Mouse (Mus musculus) neural tube, embryonic 15.5 days (tissue): ENCODE data around the gene Ovch2. TPM values are rescaled to one million over a fixed set of nuclear protein-coding genes. Genes with fewer than 3 reads are reported as not detected.

Experiments
- ATAC-seq: fragments of 200-750 bp; cut with Nextera tagmentation; 2 replicates; pipeline ENCODE4 v1.8.0; 2017; ENCODE audit warnings: mild to moderate bottlenecking, moderate TSS enrichment, moderate library complexity; ENCODE audit not compliant: low FRiP score
- H3K27ac ChIP-seq: fragments of 300-500 bp; sonication (generic); replicated peaks from 2 replicates; pipeline ENCODE4 v1.5.1; 2015; ENCODE audit warnings: mild to moderate bottlenecking, inconsistent platforms
- H3K27me3 ChIP-seq: fragments of 300-500 bp; sonication (generic); replicated peaks from 2 replicates; pipeline ENCODE4 v1.6.1; 2015; ENCODE audit warnings: inconsistent platforms
- H3K36me3 ChIP-seq: fragments of 300-500 bp; sonication (generic); 2 replicates; pipeline ENCODE4 v1.6.1; 2015; ENCODE audit warnings: inconsistent platforms
- H3K4me1 ChIP-seq: fragments of 300-500 bp; sonication (generic); 2 replicates; pipeline ENCODE4 v1.6.1; 2015; ENCODE audit warnings: inconsistent platforms
- H3K4me2 ChIP-seq: fragments of 300-500 bp; sonication (generic); 2 replicates; pipeline ENCODE4 v1.6.1; 2015; ENCODE audit warnings: inconsistent platforms, mild to moderate bottlenecking, moderate library complexity
- H3K4me3 ChIP-seq: fragments of 300-500 bp; sonication (generic); replicated peaks from 2 replicates; pipeline ENCODE4 v1.5.1; 2015; ENCODE audit warnings: mild to moderate bottlenecking, inconsistent platforms
- H3K9ac ChIP-seq: fragments of 300-500 bp; sonication (generic); replicated peaks from 2 replicates; pipeline ENCODE4 v1.6.1; 2015; ENCODE audit warnings: mild to moderate bottlenecking, inconsistent platforms
- H3K9me3 ChIP-seq: fragments of 300-500 bp; sonication (generic); replicated peaks from 2 replicates; pipeline ENCODE4 v1.6.1; 2016; ENCODE audit warnings: inconsistent platforms
- WGBS: fragments of 180-500 bp; shearing (Covaris S2); methylation state at CpG from one replicate; pipeline ENCODE4 v1.1.7; 2015; ENCODE audit warnings: mixed read lengths; 5-methylcytosine and 5-hydroxymethylcytosine counted together
- polyA plus RNA-seq: library from polyadenylated mRNA; unstranded; fragments of >200 nt; fragmentation: Nextera tagmentation; extraction: Ambion mirVana; gene quantifications from 2 replicates; pipeline ENCODE4 v1.2.1, GENCODE M21; 2015

The Ovch2 gene
- polyA plus RNA-seq, 1 experiment from 2014 or later: not detected

DNA sequence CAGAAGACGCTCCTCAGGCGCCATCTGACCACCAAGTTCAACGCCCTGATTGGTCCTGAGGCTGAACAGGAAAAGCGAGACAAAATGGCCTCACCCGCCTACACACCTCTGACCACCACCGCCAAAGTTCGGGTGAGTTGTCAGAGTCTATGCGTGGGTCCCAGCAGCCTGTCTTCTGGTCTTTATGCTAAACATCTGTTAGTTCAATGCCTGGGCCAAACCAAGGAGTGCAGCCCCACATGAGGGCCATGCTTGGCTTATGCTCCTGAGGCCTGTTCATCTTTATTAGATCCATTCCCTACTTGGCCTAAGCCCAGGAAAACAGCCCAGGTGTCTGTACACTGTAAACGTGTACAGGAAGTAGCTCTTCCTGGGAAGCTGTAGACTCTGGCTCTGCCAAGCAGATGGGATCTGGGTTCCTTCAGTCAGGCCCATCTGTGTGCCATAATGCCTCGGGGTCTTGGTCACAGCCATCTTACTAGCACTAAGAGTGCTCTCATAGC, 58.0 kb downstream of the Ovch2 start:
- H3K27me3 ChIP-seq: no peaks in the 10 kb centered on the region
- no peaks in the 10 kb centered on the region for H3K9me3 ChIP-seq
- no peak for ATAC-seq
- H3K36me3 ChIP-seq: no peaks in the 10 kb centered on the region
- H3K4me1 ChIP-seq: no peaks in the 10 kb centered on the region
- H3K4me2 ChIP-seq: no peak overlapping the region
- no peak overlapping the region for H3K9ac ChIP-seq
- no peak overlapping the region for H3K4me3 ChIP-seq
- WGBS: 92% methylated on average over 10 of the region's 10 CpGs
- H3K27ac ChIP-seq: no peak overlapping the region

DNA sequence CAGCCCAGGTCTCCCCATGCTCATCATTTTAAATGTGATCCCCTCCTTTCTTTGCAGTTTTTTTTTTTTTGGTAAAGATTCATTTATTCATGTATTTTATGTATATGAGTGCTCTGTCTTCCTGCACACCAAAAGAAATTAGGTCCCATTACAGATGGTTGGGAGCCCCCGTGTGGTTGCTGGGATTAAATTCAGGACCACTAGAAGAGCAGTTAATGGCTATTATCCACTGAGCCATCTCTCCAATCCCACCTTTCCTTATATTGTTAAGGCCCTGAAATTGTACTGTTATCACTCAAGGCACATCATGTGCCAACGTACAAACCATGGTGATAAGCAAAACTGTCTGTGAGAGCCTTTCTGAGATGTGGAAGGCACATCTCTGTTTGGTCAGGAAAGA, 62.3 kb downstream of the Ovch2 start:
- Histone ChIP-seq H3K27ac (no peak overlapping the region), H3K4me2 (no peak overlapping the region), H3K4me1 (no peaks in the 10 kb centered on the region), H3K9ac (no peak overlapping the region), H3K36me3 (no peaks in the 10 kb centered on the region), H3K9me3 (no peaks in the 10 kb centered on the region), H3K4me3 (no peak overlapping the region), H3K27me3 (no peaks in the 10 kb centered on the region)
- 44% methylated on average over 2 of the region's 2 CpGs for WGBS
- ATAC-seq: no peak

DNA sequence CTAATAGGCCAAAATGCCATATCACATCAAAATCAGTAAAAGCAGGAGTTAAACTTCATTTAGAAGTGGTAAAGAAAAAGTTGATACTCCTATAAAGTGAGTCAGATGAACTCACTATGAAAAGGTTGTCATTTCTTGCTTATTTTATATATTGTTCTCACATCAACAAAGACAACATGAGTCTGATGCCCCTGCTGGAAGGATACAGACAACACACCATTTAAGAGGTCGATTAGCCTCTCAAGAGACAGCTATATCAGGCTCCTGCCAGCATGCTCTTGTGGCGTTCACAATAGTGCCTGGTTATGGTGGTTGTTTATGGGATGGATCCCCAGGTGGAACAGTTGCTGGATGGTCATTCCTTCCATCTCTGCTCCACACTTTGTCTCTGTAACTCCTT, 67.8 kb downstream of the Ovch2 start:
- no peak for ATAC-seq
- H3K27me3 ChIP-seq: no peaks in the 10 kb centered on the region

More for the DNA sequence above, 67.8 kb downstream of the Ovch2 start:
- Histone ChIP-seq H3K4me1 (no peaks in the 10 kb centered on the region), H3K27ac (no peak overlapping the region), H3K9me3 (no peaks in the 10 kb centered on the region), H3K4me3 (no peak overlapping the region), H3K4me2 (no peak overlapping the region), H3K36me3 (no peaks in the 10 kb centered on the region), H3K9ac (no peak overlapping the region)
- 74% methylated on average over 2 of the region's 2 CpGs for WGBS

Other genes starting within 250 kb of the Ovch2 start
- gene Olfml1, start 233.8 kb downstream of the Ovch2 start, polyA plus RNA-seq: 3.1 and 6.5 TPM in 2 replicates
- gene Ppfibp2, start 206.0 kb downstream of the Ovch2 start, polyA plus RNA-seq: 2.5 and 3.6 TPM in 2 replicates
- not detected in 2 replicates for gene 5330417H12Rik, start 176.0 kb downstream of the Ovch2 start, polyA plus RNA-seq
- gene Cyb5r2, start 43.2 kb downstream of the Ovch2 start, polyA plus RNA-seq: 0.09 and 0.26 TPM in 2 replicates
- gene Olfr467, start 11.1 kb upstream of the Ovch2 start, polyA plus RNA-seq: not detected in 2 replicates
- not detected in 2 replicates for gene Olfr469, start 24.3 kb upstream of the Ovch2 start, polyA plus RNA-seq
- not detected in 2 replicates for gene Olfr470, start 46.3 kb upstream of the Ovch2 start, polyA plus RNA-seq
- not detected in 2 replicates for gene Olfr472, start 96.7 kb upstream of the Ovch2 start, polyA plus RNA-seq
- not detected in 2 replicates for gene Olfr473, start 129.2 kb upstream of the Ovch2 start, polyA plus RNA-seq
- not detected in 2 replicates for gene Olfr474, start 153.4 kb upstream of the Ovch2 start, polyA plus RNA-seq
- not detected in 2 replicates for gene Olfr476, start 163.6 kb upstream of the Ovch2 start, polyA plus RNA-seq
- not detected in 2 replicates for gene Olfr477, start 185.5 kb upstream of the Ovch2 start, polyA plus RNA-seq
- not detected in 2 replicates for gene Olfr478, start 232.8 kb upstream of the Ovch2 start, polyA plus RNA-seq
- not detected in 2 replicates for gene Olfr479, start 249.5 kb upstream of the Ovch2 start, polyA plus RNA-seq